Mouse (Mus musculus) lung, embryonic 15.5 days (tissue): ENCODE data around the gene Olfr223. TPM values are rescaled to one million over a fixed set of nuclear protein-coding genes. Genes with fewer than 3 reads are reported as not detected.
"Not testable (repeated sequence)": the region's sequence is repeated elsewhere in the genome, so short reads cannot be mapped to it uniquely, and the experiment has no call there.

ENCODE experiments used
- ATAC-seq: fragments of 200-750 bp; cut with Nextera tagmentation; 2 replicates; pipeline ENCODE4 v1.8.0; 2017; ENCODE audit warnings: moderate number of reproducible peaks, borderline replicate concordance; ENCODE audit not compliant: low FRiP score, low TSS enrichment; ENCODE audit errors: extremely low read depth
- H3K27ac ChIP-seq: fragments of 300-500 bp; sonication (generic); 2 replicates; pipeline ENCODE4 v1.5.1; 2015; ENCODE audit warnings: moderate library complexity, mild to moderate bottlenecking, inconsistent platforms
- H3K27me3 ChIP-seq: fragments of 300-500 bp; sonication (generic); 2 replicates; pipeline ENCODE4 v1.6.1; 2015; ENCODE audit warnings: inconsistent platforms
- H3K36me3 ChIP-seq: fragments of 300-500 bp; sonication (generic); 2 replicates; pipeline ENCODE4 v1.6.1; 2015; ENCODE audit warnings: inconsistent platforms
- H3K4me1 ChIP-seq: fragments of 300-500 bp; sonication (generic); 2 replicates; pipeline ENCODE4 v1.6.1; 2015; ENCODE audit warnings: inconsistent platforms
- H3K4me2 ChIP-seq: fragments of 300-500 bp; sonication (generic); 2 replicates; pipeline ENCODE4 v1.6.1; 2015; ENCODE audit warnings: inconsistent platforms, mild to moderate bottlenecking, moderate library complexity
- H3K4me3 ChIP-seq: fragments of 300-500 bp; sonication (generic); 2 replicates; pipeline ENCODE4 v1.5.1; 2015; ENCODE audit warnings: mild to moderate bottlenecking, inconsistent platforms
- H3K9ac ChIP-seq: fragments of 300-500 bp; sonication (generic); 2 replicates; pipeline ENCODE4 v1.6.1; 2015; ENCODE audit warnings: inconsistent platforms
- H3K9me3 ChIP-seq: fragments of 300-500 bp; sonication (generic); 2 replicates; pipeline ENCODE4 v1.6.1; 2016; ENCODE audit warnings: inconsistent platforms
- WGBS: fragments of 180-500 bp; shearing (Covaris S2); methylation state at CpG from one replicate; pipeline ENCODE4 v1.1.7; 2015; 5-methylcytosine and 5-hydroxymethylcytosine counted together
- polyA plus RNA-seq: library from polyadenylated mRNA; unstranded; fragments of >200 nt; fragmentation: Nextera tagmentation; extraction: Ambion mirVana; gene quantifications from 2 replicates; pipeline ENCODE4 v1.2.1, GENCODE M21; 2015

Gene Olfr223
- polyA plus RNA-seq, 1 experiment from 2014 or later, result not detected

GRCm38 (mm10) chr11:59584539-59584938, 8.6 kb downstream of the Olfr223 start:
- no peak overlapping the region for H3K27ac ChIP-seq
- WGBS, result 19% methylated on average over 6 of the region's 6 CpGs
- ATAC-seq, result no peak

GRCm38 (mm10) chr11:59576135-59576534, 17.0 kb downstream of the Olfr223 start, which contains the start of gene Olfr222:
Gene Olfr222, minus strand, starts transcription at chr11:59576235.
- peaks cover 16% of the 10 kb centered on the region for H3K27me3 ChIP-seq
- H3K4me2 ChIP-seq, H3K9ac ChIP-seq, H3K36me3 ChIP-seq, H3K4me1 ChIP-seq, H3K27ac ChIP-seq, ATAC-seq, H3K4me3 ChIP-seq, H3K9me3 ChIP-seq: not testable (repeated sequence)

More at GRCm38 (mm10) chr11:59584539-59584938, 8.6 kb downstream of the Olfr223 start:
- no peaks in the 10 kb centered on the region for H3K36me3 ChIP-seq
- no peak overlapping the region for H3K9ac ChIP-seq
- no peak overlapping the region for H3K4me2 ChIP-seq
- no peaks in the 10 kb centered on the region for H3K27me3 ChIP-seq
- H3K9me3 ChIP-seq, result no peaks in the 10 kb centered on the region
- H3K4me1 ChIP-seq, result no peaks in the 10 kb centered on the region
- H3K4me3 ChIP-seq, result no peak overlapping the region

- H3K27me3 ChIP-seq, result peaks cover 19% of the 10 kb centered on the region
- H3K36me3 ChIP-seq, result no peaks in the 10 kb centered on the region
- H3K27ac ChIP-seq, result no peak overlapping the region
- H3K4me1 ChIP-seq, result no peaks in the 10 kb centered on the region
- H3K9me3 ChIP-seq, result no peaks in the 10 kb centered on the region
- H3K9ac ChIP-seq, result no peak overlapping the region
- 44% methylated on average over 9 of the region's 9 CpGs for WGBS
- no peak overlapping the region for H3K4me2 ChIP-seq
- ATAC-seq, result no peak
- no peak overlapping the region for H3K4me3 ChIP-seq
Observed at GRCm38 (mm10) chr11:59575726-59576125, 17.4 kb downstream of the Olfr223 start.

GRCm38 (mm10) chr11:59569306-59569705, 23.8 kb downstream of the Olfr223 start:
- WGBS, result 53% methylated on average over 3 of the region's 3 CpGs
- Histone ChIP-seq H3K27me3 (peaks cover 17% of the 10 kb centered on the region), H3K4me2 (no peak overlapping the region), H3K4me1 (no peaks in the 10 kb centered on the region), H3K36me3 (no peaks in the 10 kb centered on the region), H3K9ac (no peak overlapping the region), H3K27ac (no peak overlapping the region), H3K4me3 (no peak overlapping the region), H3K9me3 (no peaks in the 10 kb centered on the region)
- ATAC-seq, result no peak

- no peaks in the 10 kb centered on the region for H3K36me3 ChIP-seq
- no peaks in the 10 kb centered on the region for H3K9me3 ChIP-seq
- H3K4me2 ChIP-seq, result no peak overlapping the region
- no peaks in the 10 kb centered on the region for H3K4me1 ChIP-seq
- H3K9ac ChIP-seq, result no peak overlapping the region
- no peaks in the 10 kb centered on the region for H3K27me3 ChIP-seq
- no peak for ATAC-seq
- H3K27ac ChIP-seq, result no peak overlapping the region
- WGBS, result 76% methylated on average over 9 of the region's 9 CpGs
- no peak overlapping the region for H3K4me3 ChIP-seq
Observed at GRCm38 (mm10) chr11:59562837-59563236, 30.3 kb downstream of the Olfr223 start.

GRCm38 (mm10) chr11:59562336-59562735, 30.8 kb downstream of the Olfr223 start:
- Histone ChIP-seq H3K9me3 (no peaks in the 10 kb centered on the region), H3K27ac (no peak overlapping the region), H3K9ac (no peak overlapping the region), H3K36me3 (no peaks in the 10 kb centered on the region), H3K4me1 (no peaks in the 10 kb centered on the region), H3K4me3 (no peak overlapping the region), H3K4me2 (no peak overlapping the region), H3K27me3 (no peaks in the 10 kb centered on the region)
- 89% methylated on average over 4 of the region's 4 CpGs for WGBS
- ATAC-seq, result no peak

GRCm38 (mm10) chr11:59560906-59561305, 32.2 kb downstream of the Olfr223 start:
- no peak for ATAC-seq
- 60% methylated on average over 3 of the region's 3 CpGs for WGBS
- H3K9me3 ChIP-seq, result no peaks in the 10 kb centered on the region
- H3K9ac ChIP-seq, result no peak overlapping the region
- H3K27ac ChIP-seq, result no peak overlapping the region
- no peaks in the 10 kb centered on the region for H3K27me3 ChIP-seq
- no peaks in the 10 kb centered on the region for H3K36me3 ChIP-seq
- H3K4me1 ChIP-seq, result no peaks in the 10 kb centered on the region
- no peak overlapping the region for H3K4me2 ChIP-seq
- H3K4me3 ChIP-seq, result no peak overlapping the region

GRCm38 (mm10) chr11:59554535-59554934, 38.6 kb downstream of the Olfr223 start:
- Histone ChIP-seq H3K9ac (no peak overlapping the region), H3K4me3 (no peak overlapping the region), H3K27me3 (no peaks in the 10 kb centered on the region), H3K27ac (no peak overlapping the region), H3K9me3 (no peaks in the 10 kb centered on the region), H3K4me1 (no peaks in the 10 kb centered on the region), H3K36me3 (no peaks in the 10 kb centered on the region), H3K4me2 (no peak overlapping the region)
- ATAC-seq, result no peak
- WGBS, result 77% methylated on average over 8 of the region's 8 CpGs

- Histone ChIP-seq H3K27me3 (no peaks in the 10 kb centered on the region), H3K4me2 (no peak overlapping the region), H3K4me1 (no peaks in the 10 kb centered on the region), H3K4me3 (no peak overlapping the region), H3K9ac (no peak overlapping the region), H3K9me3 (no peaks in the 10 kb centered on the region), H3K36me3 (no peaks in the 10 kb centered on the region), H3K27ac (no peak overlapping the region)
- 93% methylated on average over 11 of the region's 11 CpGs for WGBS
- no peak for ATAC-seq
Observed at GRCm38 (mm10) chr11:59554127-59554526, 39.0 kb downstream of the Olfr223 start.

- Histone ChIP-seq H3K4me1 (no peaks in the 10 kb centered on the region), H3K9ac (no peak overlapping the region), H3K27ac (no peak overlapping the region), H3K4me2 (no peak overlapping the region), H3K27me3 (no peaks in the 10 kb centered on the region; the same call in 1 of the 2 replicates), H3K36me3 (no peaks in the 10 kb centered on the region), H3K4me3 (no peak overlapping the region), H3K9me3 (no peaks in the 10 kb centered on the region)
- 74% methylated on average over 9 of the region's 9 CpGs for WGBS
- no peak for ATAC-seq
Observed at GRCm38 (mm10) chr11:59544005-59544404, 49.1 kb downstream of the Olfr223 start.

- Histone ChIP-seq H3K9ac (no peak overlapping the region), H3K9me3 (no peaks in the 10 kb centered on the region), H3K27ac (no peak overlapping the region), H3K4me2 (no peak overlapping the region), H3K4me3 (no peak overlapping the region), H3K4me1 (peaks cover 5% of the 10 kb centered on the region), H3K27me3 (no peaks in the 10 kb centered on the region; the same call in 1 of the 2 replicates), H3K36me3 (no peaks in the 10 kb centered on the region)
- 70% methylated on average over 3 of the region's 3 CpGs for WGBS
- ATAC-seq, result no peak
Observed at GRCm38 (mm10) chr11:59543376-59543775, 49.7 kb downstream of the Olfr223 start.

GRCm38 (mm10) chr11:59542442-59542841, 50.6 kb downstream of the Olfr223 start:
- no peak overlapping the region for H3K4me3 ChIP-seq
- H3K27me3 ChIP-seq, result no peaks in the 10 kb centered on the region; the same call in 1 of the 2 replicates
- ATAC-seq, result no peak
- peaks cover 13% of the 10 kb centered on the region for H3K4me1 ChIP-seq
- H3K9ac ChIP-seq, result no peak overlapping the region
- no peaks in the 10 kb centered on the region for H3K36me3 ChIP-seq
- 74% methylated on average over 6 of the region's 6 CpGs for WGBS
- no peak overlapping the region for H3K4me2 ChIP-seq
- no peaks in the 10 kb centered on the region for H3K9me3 ChIP-seq
- no peak overlapping the region for H3K27ac ChIP-seq

- no peak within 1 kb of the TSS for H3K27ac ChIP-seq
- no peaks in the 10 kb centered on the region for H3K36me3 ChIP-seq
- H3K9me3 ChIP-seq, result no peaks in the 10 kb centered on the region
- H3K4me2 ChIP-seq, result no peak within 1 kb of the TSS
- H3K4me1 ChIP-seq, result peaks cover 14% of the 10 kb centered on the region
- no peak within 1 kb of the TSS for H3K4me3 ChIP-seq
- H3K27me3 ChIP-seq, result no peaks in the 10 kb centered on the region; the same call in 1 of the 2 replicates
- H3K9ac ChIP-seq, result no peak within 1 kb of the TSS
- WGBS, result 44% methylated on average over 3 of the region's 3 CpGs
- no peak for ATAC-seq
Observed at GRCm38 (mm10) chr11:59541324-59541723, 51.8 kb downstream of the Olfr223 start, which contains the start of gene Nlrp3. Gene Nlrp3, plus strand, starts transcription at chr11:59541568.
